Mouse (Mus musculus): ENCODE measurements at regions not wholly inside any gene's neighbourhood (a gene's known extent, or its start where the extent isn't known, plus 50 kb on each side); places are given as distances from the start of the nearest gene placed in this dataset.

- in situ Hi-C loops (cut with MboI; ENCODE audit: unreplicated experiment in 2 of 2) = loop anchor here in 1 of 2 experiments (5.0 kb wide), 1 partner anchor 103 kb away; no protein-coding TSS in a partner anchor
These were observed 58.7 kb upstream of the Pmepa1 start for GRCm38 (mm10) chr2:173334856-173335595.

GRCm38 (mm10) chr2:173335859-173336258, 59.5 kb upstream of the Pmepa1 start:
- in situ Hi-C loops (cut with MboI; ENCODE audit: unreplicated experiment in 2 of 2) = loop anchor here in 1 of 2 experiments (5.0 kb wide), 1 partner anchor 104 kb away; no protein-coding TSS in a partner anchor

- in situ Hi-C loops (cut with MboI; ENCODE audit: unreplicated experiment in 2 of 2) = loop anchor here in 1 of 2 experiments (5.0 kb wide), 1 partner anchor 105 kb away; no protein-coding TSS in a partner anchor
These were observed 61.3 kb upstream of the Pmepa1 start for GRCm38 (mm10) chr2:173337666-173338065.

GRCm38 (mm10) chr2:173338671-173339070, 62.3 kb upstream of the Pmepa1 start:
- in situ Hi-C loops (cut with MboI; ENCODE audit: unreplicated experiment in 2 of 2) = loop anchor here in 1 of 2 experiments (5.0 kb wide), 1 partner anchor 106 kb away; no protein-coding TSS in a partner anchor

- in situ Hi-C loops (cut with MboI; ENCODE audit: unreplicated experiment in 2 of 2) = loop anchor here in 1 of 2 experiments (5.0 kb wide), 1 partner anchor 107 kb away; no protein-coding TSS in a partner anchor
These were observed 62.9 kb upstream of the Pmepa1 start for GRCm38 (mm10) chr2:173339211-173339610.

- in situ Hi-C loops (cut with MboI; ENCODE audit: unreplicated experiment in 2 of 2) = no loop called here
These were observed 63.8 kb upstream of the Pmepa1 start for GRCm38 (mm10) chr2:173340044-173340601.

- in situ Hi-C loops (cut with MboI; ENCODE audit: unreplicated experiment in 2 of 2) = no loop called here
These were observed 66.4 kb upstream of the Pmepa1 start for GRCm38 (mm10) chr2:173342605-173343260.

GRCm38 (mm10) chr2:173343665-173344064, 67.3 kb upstream of the Pmepa1 start:
- in situ Hi-C loops (cut with MboI; ENCODE audit: unreplicated experiment in 2 of 2) = no loop called here

GRCm38 (mm10) chr2:173344221-173344620, 67.9 kb upstream of the Pmepa1 start:
- in situ Hi-C loops (cut with MboI; ENCODE audit: unreplicated experiment in 2 of 2) = no loop called here

GRCm38 (mm10) chr2:173347341-173347740, 71.0 kb upstream of the Pmepa1 start:
- in situ Hi-C loops (cut with MboI; ENCODE audit: unreplicated experiment in 2 of 2) = no loop called here

- in situ Hi-C loops (cut with MboI; ENCODE audit: unreplicated experiment in 2 of 2) = no loop called here
These were observed 72.4 kb upstream of the Pmepa1 start for GRCm38 (mm10) chr2:173348757-173349156.

- in situ Hi-C loops (cut with MboI; ENCODE audit: unreplicated experiment in 2 of 2) = no loop called here
These were observed 73.2 kb upstream of the Pmepa1 start for GRCm38 (mm10) chr2:173349510-173349909.

- in situ Hi-C loops (cut with MboI; ENCODE audit: unreplicated experiment in 2 of 2) = no loop called here
These were observed 73.6 kb upstream of the Pmepa1 start for GRCm38 (mm10) chr2:173349910-173350309.

GRCm38 (mm10) chr2:173350405-173350804, 74.1 kb upstream of the Pmepa1 start:
- in situ Hi-C loops (cut with MboI; ENCODE audit: unreplicated experiment in 2 of 2) = no loop called here

GRCm38 (mm10) chr2:173350831-173351230, 74.5 kb upstream of the Pmepa1 start:
- in situ Hi-C loops (cut with MboI; ENCODE audit: unreplicated experiment in 2 of 2) = no loop called here

- in situ Hi-C loops (cut with MboI; ENCODE audit: unreplicated experiment in 2 of 2) = no loop called here
These were observed 75.8 kb upstream of the Pmepa1 start for GRCm38 (mm10) chr2:173351831-173352755.

- in situ Hi-C loops (cut with MboI; ENCODE audit: unreplicated experiment in 2 of 2) = no loop called here
These were observed 76.4 kb upstream of the Pmepa1 start for GRCm38 (mm10) chr2:173352756-173353139.

GRCm38 (mm10) chr2:173353435-173354241, 77.3 kb upstream of the Pmepa1 start:
- in situ Hi-C loops (cut with MboI; ENCODE audit: unreplicated experiment in 2 of 2) = no loop called here

- in situ Hi-C loops (cut with MboI; ENCODE audit: unreplicated experiment in 2 of 2) = no loop called here
These were observed 80.5 kb upstream of the Pmepa1 start for GRCm38 (mm10) chr2:173356786-173357185.
